Comparison of ENCODE assay signal across 11 mouse cellular contexts in the genomic region with DNA sequence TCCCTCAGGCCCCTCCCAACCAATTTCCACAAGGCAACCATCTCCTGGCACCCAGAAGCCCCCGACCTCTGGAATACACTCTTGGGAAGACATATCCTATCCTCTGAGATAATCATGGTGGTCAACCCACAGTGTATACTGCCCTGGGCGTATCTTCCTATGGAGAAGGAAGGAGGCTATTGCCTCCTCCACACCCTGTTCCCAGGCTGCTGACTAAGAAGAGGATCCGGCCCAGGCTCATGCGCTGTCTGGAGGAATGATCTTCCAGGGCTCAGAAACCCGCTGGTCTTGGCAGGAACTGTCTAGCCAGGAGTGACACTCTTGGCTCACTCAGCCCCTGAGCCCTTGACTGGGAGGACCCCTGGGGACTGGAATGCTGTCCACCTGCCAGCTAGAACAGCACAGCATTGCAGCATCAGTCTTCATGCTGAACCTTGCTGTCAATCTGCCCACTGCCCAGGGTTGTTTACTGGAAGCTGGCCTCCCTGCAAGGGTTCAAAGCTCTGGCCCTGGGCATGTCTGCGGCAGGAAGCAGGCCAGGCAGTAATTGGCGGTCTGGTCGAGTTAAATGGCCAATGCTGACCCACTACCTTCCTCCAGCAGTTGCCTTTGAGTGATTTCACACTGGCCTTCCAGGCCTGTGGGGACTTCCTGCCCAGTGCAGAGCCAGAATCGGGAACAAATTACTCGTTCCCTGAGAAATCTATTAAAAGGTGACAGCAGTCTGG. TPM values are rescaled to one million over a fixed set of nuclear protein-coding genes. Genes with fewer than 3 reads are reported as not detected.
DNase-seq lines count a peak whose midpoint lies in the region; ATAC-seq and TF ChIP-seq lines count a peak whose summit lies in the region.
"Had no signal": no experiment of that assay in that cellular context is flagged by ENCODE, and none has a peak within 500 bp of the region (broad histone marks: within the 10 kb centered on the region; RNA-seq: fewer than 3 reads in every experiment).

No protein-coding gene starts in this region.

- TF ChIP-seq POLR2A in lung, adult 2 months (IDR thresholded peaks at IDR 0.05; ENCODE audit: borderline replicate concordance, extremely low read depth, low read depth, low read length): no peak

- no peak for DNase-seq in hindbrain, embryonic 11.5 days (ENCODE audit: low spot score)
- DNase-seq in NIH3T3 (ENCODE audit: low read depth): peak; percentile 92
- DNase-seq in cerebellum, adult 8-10 months: peak; percentile 44
- DNase-seq in heart, postnatal 4 days: peak; percentile 16
- no peak for DNase-seq in lung, adult 2 months
- no peak for DNase-seq in midbrain, embryonic 10.5 days (ENCODE audit: low spot score)
- no peak for DNase-seq in thymus, postnatal 25 days

- WGBS in hindbrain, embryonic 12.5 days: 64% methylated on average over 10 of the region's 10 CpGs
- 70% methylated on average over 10 of the region's 10 CpGs for WGBS in hindbrain, embryonic 11.5 days
- WGBS in lung, adult 2 months: 51% methylated on average over 10 of the region's 10 CpGs
- 79% methylated on average over 10 of the region's 10 CpGs for WGBS in midbrain, embryonic 10.5 days

- H3K27me3 ChIP-seq in hindbrain, embryonic 12.5 days: peaks cover 5% of the 10 kb centered on the region; the same call in 1 of the 2 replicates
- H3K27me3 ChIP-seq in hindbrain, embryonic 11.5 days (ENCODE audit: control insufficient read depth, insufficient read depth, low read length): 0 out of 2 replicates have a peak, but pooled peaks cover 2% of the 10 kb centered on the region
- H3K27me3 ChIP-seq in midbrain, embryonic 10.5 days (ENCODE audit: low read depth, poor library complexity, severe bottlenecking): peaks cover 13% of the 10 kb centered on the region

- TF ChIP-seq CTCF in lung, adult 2 months (IDR thresholded peaks at IDR 0.05; ENCODE audit: insufficient read depth, low read length): no peak

- H3K9ac ChIP-seq in hindbrain, embryonic 12.5 days: no peak overlapping the region
- no peak overlapping the region for H3K9ac ChIP-seq in hindbrain, embryonic 11.5 days (ENCODE audit: low read depth, low read length)

- peaks cover 5% of the 10 kb centered on the region; the same call in 1 of the 2 replicates for H3K4me1 ChIP-seq in hindbrain, embryonic 12.5 days
- no peaks in the 10 kb centered on the region for H3K4me1 ChIP-seq in hindbrain, embryonic 11.5 days (replicated peaks; ENCODE audit: control insufficient read depth, insufficient read depth, low read length)
- H3K4me1 ChIP-seq in lung, adult 2 months (ENCODE audit: control insufficient read depth, insufficient read depth, low read length): no peaks in the 10 kb centered on the region
- 0 out of 2 replicates have a peak, but pooled peaks cover 3% of the 10 kb centered on the region for H3K4me1 ChIP-seq in midbrain, embryonic 10.5 days

- H3K36me3 ChIP-seq in hindbrain, embryonic 12.5 days: no peaks in the 10 kb centered on the region
- H3K36me3 ChIP-seq in hindbrain, embryonic 11.5 days (ENCODE audit: control insufficient read depth, insufficient read depth, low read length): no peaks in the 10 kb centered on the region
- H3K36me3 ChIP-seq in midbrain, embryonic 10.5 days: no peaks in the 10 kb centered on the region

- no peak overlapping the region for H3K4me2 ChIP-seq in hindbrain, embryonic 12.5 days (replicated peaks)
- H3K4me2 ChIP-seq in hindbrain, embryonic 11.5 days (replicated peaks; ENCODE audit: low read depth, low read length): no peak overlapping the region

- no peaks in the 10 kb centered on the region for H3K9me3 ChIP-seq in hindbrain, embryonic 12.5 days (replicated peaks)
- H3K9me3 ChIP-seq in hindbrain, embryonic 11.5 days (ENCODE audit: control insufficient read depth, low read length): no peaks in the 10 kb centered on the region
- H3K9me3 ChIP-seq in midbrain, embryonic 10.5 days (replicated peaks): no peaks in the 10 kb centered on the region

- H3K4me3 ChIP-seq in hindbrain, embryonic 12.5 days: no peak overlapping the region
- no peak overlapping the region for H3K4me3 ChIP-seq in hindbrain, embryonic 11.5 days (ENCODE audit: low read depth, low read length)
- no peak overlapping the region for H3K4me3 ChIP-seq in lung, adult 2 months (replicated peaks; ENCODE audit: extremely low read depth, low read depth, low read length)
- H3K4me3 ChIP-seq in midbrain, embryonic 10.5 days: no peak overlapping the region

- peak; percentile 40; the same call in 1 of the 2 replicates for ATAC-seq in hindbrain, embryonic 12.5 days (ENCODE audit: low FRiP score)
- no peak for ATAC-seq in hindbrain, embryonic 11.5 days (ENCODE audit: low FRiP score)
- ATAC-seq: forebrain, embryonic 16.5 days; inflammation-experienced regulatory T-cells, adult 6 months had no signal

- H3K27ac ChIP-seq in hindbrain, embryonic 12.5 days: no peak overlapping the region
- H3K27ac ChIP-seq in hindbrain, embryonic 11.5 days (ENCODE audit: low read depth, low read length): no peak overlapping the region
- H3K27ac ChIP-seq in midbrain, embryonic 10.5 days (replicated peaks): no peak overlapping the region
- H3K27ac ChIP-seq: macrophage had no signal

RNA-seq across cellular contexts. Expression of gene Psmb7, which starts 8.8 kb away (rescaled TPM):
- polyA plus RNA-seq in hindbrain, embryonic 12.5 days (2016; fragmentation: Nextera tagmentation; extraction: Ambion mirVana): 267 and 272 TPM in 2 replicates
- 355 and 367 TPM in 2 replicates for polyA plus RNA-seq in hindbrain, embryonic 11.5 days (2014; fragmentation: Nextera tagmentation; extraction: Ambion mirVana)
- total RNA-seq in heart, postnatal 4 days (2021): 100 to 1,000 TPM; 252 to 254 TPM
- polyA plus RNA-seq in lung, adult 2 months (2012; rRNA removed): 36.3 and 69.8 TPM in 2 replicates
- polyA plus RNA-seq in midbrain, embryonic 10.5 days (2016; fragmentation: Nextera tagmentation; extraction: Ambion mirVana): 322 and 336 TPM in 2 replicates

Comparison
In these comparisons a context has a peak if more than half of its experiments do, and no peak if none do; other contexts are left out.
1. DNase-seq: peak in NIH3T3 (single experiment), cerebellum, adult 8-10 months (single experiment) and heart, postnatal 4 days (single experiment); none in hindbrain, embryonic 11.5 days (single experiment), lung, adult 2 months (single experiment), midbrain, embryonic 10.5 days (single experiment) and thymus, postnatal 25 days (single experiment).